In genomic region chr13:12160121-12160475, GRCm38 (mm10) we compare ENCODE assay signal across 9 mouse cellular contexts. TPM values are rescaled to one million over a fixed set of nuclear protein-coding genes. Genes with fewer than 3 reads are reported as not detected.
A peak's percentile ranks its signal among the peaks of the same experiment; 100 is the strongest.
DNase-seq lines count a peak whose midpoint lies in the region; ATAC-seq lines count a peak whose summit lies in the region.
"Had no signal": no experiment of that assay in that cellular context is flagged by ENCODE, and none has a peak within 500 bp of the region (broad histone marks: within the 10 kb centered on the region; RNA-seq: fewer than 3 reads in every experiment).

No protein-coding gene starts in this region.

- no peak overlapping the region for H3K27ac ChIP-seq in hindbrain, embryonic 16.5 days (ENCODE audit: low read depth, low read length)

- ATAC-seq in hindbrain, embryonic 16.5 days, result peak; percentile 78; the same call in 1 of the 2 replicates
- no peak for ATAC-seq in erythroblast, adult 5-6 weeks (replicated peaks; ENCODE audit: low FRiP score, poor library complexity, severe bottlenecking)

- 52% methylated on average over 3 of the region's 3 CpGs for WGBS in hindbrain, embryonic 16.5 days

- no peaks in the 10 kb centered on the region for H3K4me1 ChIP-seq in hindbrain, embryonic 16.5 days (ENCODE audit: control insufficient read depth, insufficient read depth, low read depth, low read length)

- H3K4me2 ChIP-seq in hindbrain, embryonic 16.5 days (ENCODE audit: low read length), result no peak overlapping the region

- no peak overlapping the region for H3K4me3 ChIP-seq in hindbrain, embryonic 16.5 days (ENCODE audit: low read length)

- no peaks in the 10 kb centered on the region for H3K36me3 ChIP-seq in hindbrain, embryonic 16.5 days (ENCODE audit: control insufficient read depth, insufficient read depth, low read length)

- DNase-seq in left cerebral cortex, postnatal 10 days (ENCODE audit: extremely low spot score in 1 of 2, low spot score in 2 of 2), result peak; percentile 52 to 67
- DNase-seq in left cerebral cortex, adult 9 months (ENCODE audit: low spot score in 2 of 2), result no peak
- DNase-seq in adrenal gland, adult 8-10 months, result peak; percentile 84
- peak; percentile 62 to 69 for DNase-seq in cerebellum, postnatal 36 days
- no peak for DNase-seq in left cerebral cortex, adult 11 months (ENCODE audit: low spot score)
- DNase-seq in urinary bladder, postnatal 25 days (ENCODE audit: low spot score), result no peak

- intact Hi-C loops in left cerebral cortex, postnatal 10 days (cut with DNase I), result no loop called here

- no peak overlapping the region for H3K9ac ChIP-seq in hindbrain, embryonic 16.5 days (ENCODE audit: low read depth, low read length)

- H3K9me3 ChIP-seq in hindbrain, embryonic 16.5 days (ENCODE audit: control insufficient read depth, low read length), result no peaks in the 10 kb centered on the region

- no peaks in the 10 kb centered on the region for H3K27me3 ChIP-seq in hindbrain, embryonic 16.5 days (replicated peaks; ENCODE audit: control insufficient read depth, insufficient read depth, low read length)

RNA-seq across cellular contexts. Expression of gene Ryr2, which starts 53.4 kb away (rescaled TPM):
- 100 to 1,000 TPM; 132 to 134 TPM for total RNA-seq in left cerebral cortex, postnatal 10 days (2021)
- total RNA-seq in adrenal gland, adult 8-10 months (2022), result 10 to 100 TPM; 12.9 to 33.9 (median 20.0) TPM
- polyA plus RNA-seq in hindbrain, embryonic 16.5 days (2015; fragmentation: Nextera tagmentation; extraction: Ambion mirVana), result 3.6 and 5.0 TPM in 2 replicates
- not detected in 2 replicates for total RNA-seq in erythroblast, adult 5-6 weeks (2015; ENCODE audit: low replicate concordance)
- not detected in 2 replicates for total RNA-seq in erythroblast, adult 5-6 weeks (2017; ENCODE audit: low replicate concordance)
- total RNA-seq: common myeloid progenitor, adult 5-6 weeks had no signal

Comparison
In these comparisons a context has a peak if more than half of its experiments do, and no peak if none do; other contexts are left out.
1. DNase-seq: peak in left cerebral cortex, postnatal 10 days (2 of 2), adrenal gland, adult 8-10 months (single experiment) and cerebellum, postnatal 36 days (2 of 2); none in left cerebral cortex, adult 9 months (0 of 2), left cerebral cortex, adult 11 months (single experiment) and urinary bladder, postnatal 25 days (single experiment).
2. RNA of gene Ryr2, which starts 53.4 kb away (total RNA-seq): 132 to 134 TPM in left cerebral cortex, postnatal 10 days and 12.9 to 33.9 TPM in adrenal gland, adult 8-10 months; not detected in erythroblast, adult 5-6 weeks; every median in the first group is over 10 times any median in the second.